Mouse (Mus musculus) C2C12 (cell line): ENCODE results near the gene Smarcad1.

ENCODE experiments used
- CEBPB ChIP-seq: IDR thresholded peaks from one replicate; pipeline ENCODE4 v1.6.1; 2011; ENCODE audit warnings: low read depth, mild to moderate bottlenecking, control low read depth, moderate library complexity
- CTCF ChIP-seq: IDR thresholded peaks from one replicate; pipeline ENCODE4 v1.5.1; 2011; ENCODE audit not compliant: control insufficient read depth, insufficient read depth, insufficient read length
- FOSL1 ChIP-seq: IDR thresholded peaks from one replicate; pipeline ENCODE4 v1.8.0; 2011; ENCODE audit warnings: mild to moderate bottlenecking, low read length; ENCODE audit not compliant: poor library complexity, insufficient read depth, severe bottlenecking
- MAX ChIP-seq: IDR thresholded peaks from one replicate; pipeline ENCODE4 v1.6.1; 2011; ENCODE audit warnings: mild to moderate bottlenecking, control low read depth
- MYOD1 ChIP-seq: IDR thresholded peaks from one replicate; pipeline ENCODE4 v1.6.1; 2011; ENCODE audit warnings: low read depth; ENCODE audit not compliant: control insufficient read depth, insufficient read length
- MYOG ChIP-seq: IDR thresholded peaks from one replicate; pipeline ENCODE4 v1.6.1; 2011; ENCODE audit not compliant: control insufficient read depth, insufficient read length; ENCODE audit errors: extremely low read depth
- USF1 ChIP-seq: IDR thresholded peaks from one replicate; pipeline ENCODE4 v1.6.1; 2011; ENCODE audit warnings: low read depth, mild to moderate bottlenecking, control low read depth, moderate library complexity

GRCm38 (mm10) chr6:65021883-65022282, 20.5 kb upstream of the Smarcad1 start:
- no peak for TF ChIP-seq USF1
- no peak for TF ChIP-seq CTCF
- TF ChIP-seq MYOD1: no peak
- TF ChIP-seq MAX: no peak
- TF ChIP-seq MYOG: no peak
- no peak for TF ChIP-seq CEBPB
- no peak for TF ChIP-seq FOSL1
